Comparison of ENCODE assay signal across 10 mouse cellular contexts in genomic region chr14:26697912-26698311, GRCm38 (mm10). TPM values are rescaled to one million over a fixed set of nuclear protein-coding genes. Genes with fewer than 3 reads are reported as not detected.
A peak's percentile ranks its signal among the peaks of the same experiment; 100 is the strongest.
DNase-seq lines count a peak whose midpoint lies in the region; TF ChIP-seq lines count a peak whose summit lies in the region.
"Had no signal": no experiment of that assay in that cellular context is flagged by ENCODE, and none has a peak within 500 bp of the region (broad histone marks: within the 10 kb centered on the region; RNA-seq: fewer than 3 reads in every experiment).

No protein-coding gene starts in this region.

- H3K27ac ChIP-seq in layer of hippocampus, adult 2 months, result no peak overlapping the region
- H3K27ac ChIP-seq: neural tube, embryonic 13.5 days had no signal

- no peaks in the 10 kb centered on the region for H3K9me3 ChIP-seq in E14TG2a.4 (ENCODE audit: low read length)
- H3K9me3 ChIP-seq: neural tube, embryonic 13.5 days had no signal

- no peaks in the 10 kb centered on the region for H3K27me3 ChIP-seq in E14TG2a.4 (ENCODE audit: insufficient read depth, low read length)
- H3K27me3 ChIP-seq: neural tube, embryonic 13.5 days had no signal

- DNase-seq in layer of hippocampus, adult 2 months (ENCODE audit: low spot score in 2 of 2), result no peak
- DNase-seq in layer of hippocampus, adult 8-10 months (ENCODE audit: low spot score in 2 of 2), result no peak
- peak; percentile 37 for DNase-seq in adipocyte (ENCODE audit: low spot score)
- DNase-seq in naive thymus-derived CD4-positive, alpha-beta T cell, adult 2 months (ENCODE audit: low read depth), result peak; percentile 62
- no peak for DNase-seq in testis, postnatal 14 days (ENCODE audit: low spot score)
- no peak for DNase-seq in lung, postnatal 4 days
- DNase-seq: adrenal gland, postnatal 10 days; lung, postnatal 10 days had no signal

- H3K4me1 ChIP-seq in E14TG2a.4 (replicated peaks; ENCODE audit: low read depth, low read length), result no peaks in the 10 kb centered on the region
- H3K4me1 ChIP-seq: neural tube, embryonic 13.5 days had no signal

- TF ChIP-seq CTCF in layer of hippocampus, adult 2 months (conservative IDR thresholded peaks at IDR 0.05), result peak; percentile 69
- TF ChIP-seq CTCF in E14TG2a.4 (conservative IDR thresholded peaks at IDR 0.05; ENCODE audit: low read length), result peak; percentile 37

- H3K36me3 ChIP-seq in E14TG2a.4 (ENCODE audit: insufficient read depth, low read length), result no peaks in the 10 kb centered on the region
- H3K36me3 ChIP-seq: neural tube, embryonic 13.5 days had no signal

- no peak overlapping the region for H3K4me3 ChIP-seq in layer of hippocampus, adult 2 months
- no peak overlapping the region for H3K4me3 ChIP-seq in E14TG2a.4 (replicated peaks; ENCODE audit: low read length)
- H3K4me3 ChIP-seq: neural tube, embryonic 13.5 days had no signal

RNA-seq across cellular contexts. Expression of gene Dnah12, which starts 4.8 kb away (rescaled TPM):
- total RNA-seq in layer of hippocampus, adult 2 months (2021), result under 1 TPM; 0.20 to 0.87 TPM
- 1 to 10 TPM in 1 of 4 experiments, under 1 TPM in 3; 0.32 to 1.1 (median 0.62) TPM for total RNA-seq in layer of hippocampus, adult 8-10 months (2022)

RNA-seq across cellular contexts. Expression of gene Pde12, which starts 28.2 kb away (rescaled TPM):
- total RNA-seq in layer of hippocampus, adult 2 months (2021), result 1 to 10 TPM; 7.8 to 8.5 TPM
- 1 to 10 TPM; 7.8 to 8.8 (median 8.1) TPM for total RNA-seq in layer of hippocampus, adult 8-10 months (2022)

Comparison
In these comparisons a context has a peak if more than half of its experiments do, and no peak if none do; other contexts are left out.
1. DNase-seq: peak in adipocyte (single experiment) and naive thymus-derived CD4-positive, alpha-beta T cell, adult 2 months (single experiment); none in layer of hippocampus, adult 2 months (0 of 2), layer of hippocampus, adult 8-10 months (0 of 2), testis, postnatal 14 days (single experiment) and lung, postnatal 4 days (0 of 2).